Mouse (Mus musculus): ENCODE measurements around the gene Cetn4. TPM values are rescaled to one million over a fixed set of nuclear protein-coding genes. Genes with fewer than 3 reads are reported as not detected.

The Cetn4 gene
- 1 to 10 TPM; 9.1 to 9.3 TPM for total RNA-seq (2021)
- long read RNA-seq, experiment 1: 0 reads
- long read RNA-seq, experiment 2, partial matches to known transcripts: 0 of 5 reads
- long read RNA-seq, experiment 2, other reads (novel, unspliced or antisense): 3 of 5 reads

DNA sequence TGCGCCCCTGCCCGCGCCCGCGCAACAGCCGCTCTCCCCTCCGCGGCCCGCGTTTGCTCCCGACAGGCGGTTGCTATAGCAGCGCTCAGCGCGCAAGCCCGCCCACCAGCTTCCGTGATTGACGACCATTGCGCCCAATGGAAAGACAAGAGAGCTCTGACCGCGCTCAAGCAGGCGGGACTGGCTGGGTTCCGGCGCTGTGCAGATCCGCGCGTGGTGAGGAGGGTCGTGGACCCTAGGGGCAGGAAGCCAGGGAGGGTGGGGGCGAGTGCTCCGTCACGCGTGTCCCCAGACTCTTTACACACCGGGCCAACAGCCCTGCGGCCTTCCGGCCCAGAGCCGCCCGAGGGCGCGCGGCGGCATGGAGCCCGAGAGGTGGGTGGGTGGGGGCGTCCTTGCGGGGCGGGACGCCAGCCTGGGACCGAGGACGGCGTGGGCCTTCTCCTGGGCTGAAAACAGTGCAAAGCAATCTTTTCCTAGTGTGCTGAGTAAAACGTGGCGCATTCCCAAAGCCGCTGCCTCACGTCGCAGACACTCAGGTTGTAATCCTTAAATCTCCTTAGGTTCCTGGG lies at the start of gene Cetn4, which contains the start of gene Bbs12:
Cetn4 (minus strand) TSS at position 339 of the 572 bp plus-strand sequence.
Bbs12 (plus strand) TSS at position 185 of the 572 bp plus-strand sequence.
- DNase-seq (ENCODE audit: low spot score in 2 of 2): peak; percentile 98 to 99

DNA sequence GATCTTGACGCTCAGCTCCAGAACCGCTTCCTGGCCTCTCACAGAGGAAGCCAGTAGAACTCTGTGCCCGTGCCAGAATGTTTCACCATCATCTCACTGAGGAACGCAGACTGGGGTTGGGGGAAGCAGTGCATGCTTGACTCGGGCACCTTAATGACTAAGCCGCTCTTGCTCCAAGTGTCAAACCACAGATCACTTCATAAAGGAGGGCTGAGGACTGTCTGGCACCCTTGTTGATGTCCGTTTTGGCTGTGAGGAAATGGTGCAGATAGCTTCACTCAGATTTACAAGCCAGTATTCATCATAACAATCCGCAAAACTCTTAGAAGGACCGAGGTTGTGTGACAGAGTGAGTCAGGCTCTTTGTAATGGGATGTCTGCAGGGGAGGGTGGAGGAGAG lies 48.2 kb upstream of the Cetn4 start:
- no peak for DNase-seq (ENCODE audit: low spot score in 2 of 2)

DNA sequence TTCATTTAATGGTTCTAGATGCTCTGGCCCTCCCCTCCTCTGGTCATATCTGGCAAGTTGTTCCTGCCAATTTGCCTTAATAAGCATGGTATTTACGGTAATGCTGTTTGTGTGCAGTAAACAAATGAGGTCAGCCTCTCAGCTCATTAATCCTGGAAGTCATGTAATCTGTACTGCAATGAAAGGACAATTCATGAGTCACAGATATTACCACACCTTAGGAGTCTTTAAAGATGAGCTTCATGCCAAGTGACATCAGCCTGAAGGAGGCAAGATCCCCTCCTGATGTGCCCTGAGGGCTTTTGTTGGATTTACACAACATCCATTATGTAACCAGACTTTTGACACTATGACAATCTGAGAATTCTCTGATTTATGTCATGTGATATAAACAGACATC lies 42.2 kb upstream of the Cetn4 start:
- no peak for DNase-seq (ENCODE audit: low spot score in 2 of 2)

DNA sequence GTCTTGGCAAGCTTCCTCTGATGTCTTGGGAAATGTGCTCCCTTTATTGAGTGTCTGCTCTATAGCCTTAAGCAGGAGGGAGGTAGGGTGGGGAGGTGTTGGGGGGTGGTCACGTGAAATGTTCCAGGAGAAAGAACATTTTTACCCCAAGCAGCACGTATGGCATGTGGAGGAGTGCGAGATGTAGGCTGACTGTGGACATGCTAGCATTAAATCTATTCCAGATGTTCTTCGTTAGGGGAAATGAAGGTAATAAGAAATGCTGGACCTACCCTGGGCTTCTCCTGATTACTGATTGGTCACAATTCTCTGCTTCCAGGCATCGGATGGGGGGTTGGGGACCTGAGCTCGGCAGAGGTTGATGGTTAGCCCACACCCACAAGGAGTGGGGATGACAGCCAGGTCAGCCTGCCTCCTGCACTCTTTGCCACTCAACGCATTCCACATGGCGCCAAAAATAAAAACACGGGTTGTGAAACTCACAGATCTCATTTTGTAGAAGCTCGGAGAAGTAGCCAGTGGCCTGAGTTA lies 41.5 kb upstream of the Cetn4 start:
- no peak for DNase-seq (ENCODE audit: low spot score in 2 of 2)

DNA sequence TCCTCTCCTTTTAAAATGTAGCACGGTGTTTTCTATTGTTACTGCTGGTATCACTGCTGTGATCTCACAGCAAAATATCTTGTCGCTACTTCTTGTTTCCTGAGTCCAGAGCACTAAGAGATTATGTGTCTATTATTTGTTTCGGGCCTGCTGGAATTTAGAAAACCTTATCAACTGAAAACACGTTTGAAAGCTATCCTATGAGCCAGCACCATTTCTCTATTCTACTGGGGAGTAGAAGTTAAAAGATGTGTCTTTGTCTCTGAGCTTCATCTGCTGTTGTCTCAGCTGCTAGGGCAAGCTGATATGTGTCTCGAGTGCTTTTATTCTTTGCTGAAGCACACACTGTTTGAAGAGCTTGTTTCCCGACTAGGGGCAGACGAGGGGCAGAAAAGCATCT lies 37.9 kb upstream of the Cetn4 start:
- DNase-seq (ENCODE audit: low spot score in 2 of 2): no peak

DNA sequence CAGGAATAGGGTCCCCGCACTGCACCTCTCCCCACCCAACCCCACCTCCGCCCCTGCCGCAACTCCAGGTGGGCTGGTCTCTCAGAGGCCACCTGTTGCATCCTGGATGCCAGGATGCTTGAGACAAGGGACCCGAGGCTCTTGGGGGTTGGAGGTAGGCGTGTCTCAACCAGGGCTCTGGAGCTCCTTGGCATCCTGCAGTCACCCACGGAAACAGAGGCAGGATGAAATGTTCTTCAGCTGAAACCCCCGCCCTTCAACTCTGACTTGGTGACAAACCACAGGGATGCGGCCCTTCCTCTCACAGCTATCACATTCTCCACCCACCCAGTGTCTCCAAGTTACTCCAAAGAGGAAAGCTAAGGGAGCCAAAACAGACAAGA lies 36.6 kb upstream of the Cetn4 start:
- no peak for DNase-seq (ENCODE audit: low spot score in 2 of 2)

DNA sequence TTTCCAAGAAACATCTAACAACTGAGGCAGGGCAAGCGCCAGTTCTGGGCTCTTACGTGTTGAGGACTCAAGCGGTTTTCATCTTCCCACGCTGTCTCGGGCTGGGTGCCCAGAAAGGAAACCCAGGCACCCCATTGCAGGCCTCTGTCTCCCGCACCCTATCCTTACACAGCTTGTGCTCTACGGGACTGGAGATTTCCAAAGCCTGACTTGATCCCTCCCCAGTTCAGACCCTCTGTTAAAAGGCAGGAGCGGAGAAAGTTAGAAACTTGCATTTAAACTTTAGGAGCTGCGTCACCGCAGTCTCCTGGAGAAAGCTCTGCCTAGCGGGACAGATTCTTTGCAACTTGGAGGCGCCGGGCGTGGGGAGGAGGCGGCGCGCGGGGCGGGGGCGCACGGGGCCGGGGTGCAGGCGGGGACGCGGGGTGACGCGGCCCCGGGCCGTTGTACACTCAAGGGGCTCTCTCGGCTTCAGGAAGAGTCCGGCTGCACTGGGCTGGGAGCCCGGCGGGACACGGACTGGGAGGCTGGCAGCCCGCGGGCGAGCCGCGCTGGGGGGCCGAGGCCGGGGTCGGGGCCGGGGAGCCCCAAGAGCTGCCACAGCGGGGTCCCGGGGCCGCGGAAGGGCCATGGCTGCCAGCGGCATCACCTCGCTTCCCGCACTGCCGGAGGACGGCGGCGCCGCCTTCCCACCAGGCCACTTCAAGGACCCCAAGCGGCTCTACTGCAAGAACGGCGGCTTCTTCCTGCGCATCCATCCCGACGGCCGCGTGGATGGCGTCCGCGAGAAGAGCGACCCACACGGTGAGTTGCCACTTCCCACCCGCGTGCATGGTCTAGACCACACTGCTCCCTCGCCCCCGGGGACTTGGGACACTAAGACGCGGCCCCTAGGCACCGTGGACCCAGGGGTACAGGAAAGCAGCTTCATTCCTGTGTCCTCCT lies 36.0 kb upstream of the Cetn4 start, which contains the start of gene Fgf2:
Fgf2 (plus strand) TSS at position 126 of the 945 bp plus-strand sequence.
- peak in 1 of 2 experiments; percentile 36 for DNase-seq (ENCODE audit: low spot score in 2 of 2)

DNA sequence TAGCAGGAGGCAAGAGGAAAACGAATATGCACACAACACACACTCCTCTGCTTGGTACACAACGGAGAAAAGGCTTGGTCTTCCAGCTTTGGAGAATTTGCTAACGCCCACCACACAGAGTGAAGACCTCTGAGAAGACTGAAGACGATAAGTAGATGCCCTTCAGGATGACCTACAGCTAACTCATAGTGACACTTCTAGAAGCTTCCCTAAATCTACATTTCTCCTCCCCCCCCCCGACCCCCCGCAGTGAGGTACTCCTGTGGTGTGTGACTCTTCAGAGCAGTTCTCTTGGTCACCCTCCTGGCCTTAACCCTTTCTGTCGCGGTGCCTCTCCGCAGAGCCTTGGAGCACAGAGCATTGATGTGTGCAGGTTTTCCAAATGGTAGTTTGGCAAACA lies 35.2 kb upstream of the Cetn4 start:
- no peak for DNase-seq (ENCODE audit: low spot score in 2 of 2)

DNA sequence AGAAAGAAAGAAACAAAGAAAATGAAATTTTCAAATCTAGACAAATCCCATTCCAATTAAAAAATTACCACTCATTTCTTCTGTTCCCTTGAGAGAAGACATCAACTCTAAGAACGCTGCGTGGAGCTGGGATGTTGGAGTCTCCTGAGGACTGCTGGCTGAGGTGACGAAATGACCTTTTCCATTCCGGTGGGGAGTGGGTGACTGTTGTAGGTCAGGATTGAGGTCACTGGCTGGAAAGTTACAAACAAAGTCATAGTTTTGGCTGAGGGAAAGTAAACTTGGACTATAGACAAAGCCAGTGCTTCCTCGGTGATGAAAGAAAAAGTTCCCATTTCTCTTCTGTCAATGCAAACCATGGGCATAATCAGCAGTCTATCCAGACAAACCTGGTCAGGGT lies 30.3 kb upstream of the Cetn4 start:
- DNase-seq (ENCODE audit: low spot score in 2 of 2): no peak

DNA sequence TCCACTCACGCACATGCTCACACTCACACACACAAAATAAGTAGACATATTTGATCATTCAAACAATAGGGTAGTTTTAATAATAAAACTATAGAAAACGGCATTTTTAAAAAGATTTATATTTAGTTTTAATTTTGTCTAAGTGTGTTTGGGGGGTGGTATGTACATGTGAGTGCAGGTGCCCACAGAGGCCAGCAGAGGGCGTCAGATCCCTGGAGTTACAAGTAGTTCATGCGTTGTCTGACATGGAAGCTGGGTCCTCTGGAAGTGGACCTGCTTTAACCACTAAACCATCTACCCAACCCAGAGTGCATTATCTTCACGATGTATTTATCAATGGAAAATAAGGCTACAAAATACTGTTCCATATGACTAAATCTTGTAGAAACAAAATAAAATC lies 28.6 kb upstream of the Cetn4 start:
- no peak for DNase-seq (ENCODE audit: low spot score in 2 of 2)

DNA sequence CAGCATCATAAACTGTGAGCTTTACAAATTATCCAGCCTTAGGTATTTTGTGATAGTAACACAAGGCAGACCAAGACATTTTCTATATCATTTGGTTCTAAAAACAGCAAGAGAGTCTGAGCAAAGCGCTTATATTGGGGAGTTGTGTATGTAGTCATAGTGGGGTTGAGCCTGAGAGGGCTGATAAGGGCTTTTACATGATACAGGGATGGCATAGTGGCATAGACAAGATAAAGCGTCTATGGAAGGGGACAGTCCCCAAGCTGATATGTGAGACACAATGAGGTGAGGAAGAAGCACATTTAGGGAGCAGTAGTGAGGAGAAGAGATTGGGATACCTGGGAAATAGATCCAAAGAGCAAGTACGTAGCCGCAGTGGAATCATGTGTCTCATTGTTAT lies 21.5 kb upstream of the Cetn4 start:
- DNase-seq (ENCODE audit: low spot score in 2 of 2): no peak

DNA sequence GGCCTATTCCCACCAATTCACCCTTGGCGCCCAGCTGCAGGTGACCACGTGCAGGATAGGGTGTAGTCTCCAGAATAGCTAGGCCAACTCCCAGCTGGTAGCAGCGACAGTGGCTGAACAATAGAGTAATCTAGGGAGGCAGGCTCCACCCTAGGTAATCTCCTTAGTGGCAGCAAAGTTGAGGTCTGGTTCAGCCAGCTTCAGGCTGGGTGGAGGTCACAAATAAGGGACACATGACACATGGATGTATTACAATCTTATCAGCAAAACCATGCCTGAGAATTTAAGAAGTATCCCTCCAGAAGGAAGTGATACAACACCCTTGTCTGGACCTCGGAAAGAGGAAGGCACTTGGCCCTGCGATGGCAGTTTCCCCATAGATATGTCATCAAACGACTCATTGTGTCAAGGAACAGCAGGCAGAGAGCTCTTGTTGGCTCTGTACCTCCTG lies 19.5 kb upstream of the Cetn4 start:
- no peak for DNase-seq (ENCODE audit: low spot score in 2 of 2)

DNA sequence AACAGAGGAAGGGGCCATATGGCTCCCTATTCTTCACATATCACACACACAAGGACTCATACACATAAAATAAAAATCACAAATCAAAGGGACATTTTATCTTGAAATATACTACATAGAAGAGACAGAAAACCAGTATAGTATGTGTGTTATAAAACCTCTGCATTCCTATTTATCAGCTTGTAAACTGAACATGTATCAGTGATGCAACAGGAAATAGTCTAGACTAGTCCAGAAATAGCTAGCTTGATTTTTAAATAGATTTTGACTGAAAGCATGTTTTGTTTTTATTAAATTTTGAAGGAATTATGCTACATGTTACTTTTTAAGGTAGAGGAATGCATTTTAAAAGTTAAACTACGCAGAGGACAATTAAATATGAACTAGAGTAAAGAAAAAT lies 17.5 kb upstream of the Cetn4 start:
- no peak for DNase-seq (ENCODE audit: low spot score in 2 of 2)

DNA sequence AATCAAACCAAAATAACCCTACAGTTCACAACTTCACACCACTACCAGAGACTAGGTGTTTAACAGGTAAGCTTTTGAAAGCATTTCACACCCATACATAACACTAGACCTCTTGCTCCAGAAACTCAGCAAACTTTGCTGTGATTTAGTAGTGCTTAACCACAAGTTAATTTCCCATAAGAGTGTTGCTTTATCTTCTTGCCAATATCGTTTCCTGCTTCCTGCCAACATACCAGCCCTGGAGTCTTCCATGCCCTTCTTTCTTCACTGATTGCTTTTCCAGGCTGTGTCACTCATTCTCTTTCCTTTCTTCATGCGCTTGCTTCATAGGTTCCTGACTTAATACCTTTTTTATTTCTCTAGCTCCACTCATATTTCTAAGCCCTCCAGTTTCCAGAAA lies 16.0 kb upstream of the Cetn4 start:
- no peak for DNase-seq (ENCODE audit: low spot score in 2 of 2)

DNA sequence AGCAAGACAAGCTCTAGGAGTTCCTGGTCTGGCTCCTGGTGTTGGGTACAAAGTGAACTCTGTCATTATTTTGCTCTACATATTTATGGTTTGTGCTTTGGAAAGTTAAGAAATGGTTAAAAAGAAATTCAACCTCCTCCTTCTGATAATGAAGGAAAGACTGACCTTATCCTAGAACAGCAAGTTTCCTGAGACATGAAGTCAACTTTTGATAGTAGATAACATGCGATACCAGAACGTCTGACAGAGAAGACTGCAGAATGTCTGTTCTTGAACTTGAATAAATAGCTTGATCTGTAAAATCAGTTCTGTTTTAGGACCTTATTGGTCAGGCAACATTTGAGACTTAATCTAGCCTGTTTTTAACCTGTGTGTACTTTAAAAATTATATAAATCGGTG lies 14.1 kb upstream of the Cetn4 start:
- no peak for DNase-seq (ENCODE audit: low spot score in 2 of 2)

DNA sequence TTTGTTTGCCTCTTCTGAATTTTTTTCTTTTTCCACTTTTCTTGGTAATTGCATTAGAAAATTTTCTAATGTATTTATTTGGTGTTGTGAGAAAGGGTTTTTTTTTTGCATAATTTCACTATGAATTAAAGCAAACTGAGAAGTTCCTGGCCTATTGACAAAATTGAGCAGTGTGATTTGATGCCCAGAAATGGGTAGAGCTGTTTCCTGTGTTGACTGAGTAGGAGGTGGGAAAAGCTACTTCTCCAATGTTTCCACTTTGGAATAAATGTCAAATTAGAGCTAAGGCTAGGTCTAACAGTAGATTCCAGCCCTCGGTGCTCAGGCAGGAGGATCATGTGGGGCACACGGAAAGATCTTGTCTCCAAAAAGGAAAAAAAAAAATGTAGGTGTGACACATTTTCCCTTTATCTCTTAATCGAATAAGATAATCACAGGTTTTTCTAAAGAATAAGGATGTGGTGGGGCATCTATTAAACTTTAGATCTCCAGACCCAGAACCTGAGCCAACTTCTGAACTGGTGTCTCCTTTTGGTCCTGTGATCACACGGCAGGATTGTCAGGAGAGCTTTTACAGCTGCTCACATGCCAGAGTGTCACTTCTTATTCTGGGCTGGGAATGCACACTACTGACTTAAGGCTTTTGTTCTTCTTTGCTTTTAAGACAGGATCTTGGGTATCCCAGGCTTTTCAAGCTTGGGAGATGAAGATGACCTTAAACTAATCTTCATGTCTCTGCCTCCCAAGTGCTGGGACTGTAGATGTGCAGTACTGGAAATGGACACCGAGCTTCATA lies 13.0 kb upstream of the Cetn4 start:
- peak in 1 of 2 experiments; percentile 38 for DNase-seq (ENCODE audit: low spot score in 2 of 2)

DNA sequence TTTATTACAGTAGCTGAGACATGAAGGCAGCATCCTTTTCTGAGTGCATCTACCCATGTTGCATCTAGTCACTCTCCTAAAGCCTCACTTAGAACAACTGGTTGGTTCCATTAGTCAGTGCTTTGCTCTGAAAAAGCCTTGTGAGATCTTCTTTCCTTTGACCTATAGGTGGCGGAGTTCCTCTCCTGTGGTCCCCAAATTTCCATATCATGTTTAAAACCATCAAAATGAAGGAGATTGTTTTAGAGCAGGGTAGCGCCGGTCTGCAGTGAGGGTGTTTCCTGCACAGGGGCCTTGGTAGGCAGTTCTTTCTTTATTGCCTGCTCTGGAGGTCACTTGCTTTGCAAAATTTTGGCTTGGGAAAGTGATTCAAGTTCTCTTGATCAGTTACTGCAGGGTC lies 11.8 kb upstream of the Cetn4 start:
- peak in 1 of 2 experiments; percentile 30 for DNase-seq (ENCODE audit: low spot score in 2 of 2)

DNA sequence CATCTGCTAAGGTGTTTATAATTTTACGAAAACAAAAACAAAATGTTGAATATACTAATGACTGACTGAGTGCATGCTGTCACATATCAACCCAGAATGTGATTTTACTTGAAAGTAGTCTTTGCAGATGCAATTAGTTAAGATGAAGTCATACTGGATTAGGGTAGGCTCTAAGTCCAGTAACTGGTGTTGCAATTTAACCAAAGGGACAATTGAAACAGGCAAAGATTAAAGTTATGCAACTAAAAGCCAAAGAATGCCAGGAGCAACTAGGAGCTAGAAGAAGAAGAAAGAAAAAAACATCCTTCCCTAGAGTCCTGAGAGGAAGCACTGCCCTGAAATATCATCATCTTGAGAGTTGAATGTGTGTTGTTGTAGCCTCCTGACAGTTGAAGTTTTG lies 3.7 kb upstream of the Cetn4 start:
- no peak for DNase-seq (ENCODE audit: low spot score in 2 of 2)

DNA sequence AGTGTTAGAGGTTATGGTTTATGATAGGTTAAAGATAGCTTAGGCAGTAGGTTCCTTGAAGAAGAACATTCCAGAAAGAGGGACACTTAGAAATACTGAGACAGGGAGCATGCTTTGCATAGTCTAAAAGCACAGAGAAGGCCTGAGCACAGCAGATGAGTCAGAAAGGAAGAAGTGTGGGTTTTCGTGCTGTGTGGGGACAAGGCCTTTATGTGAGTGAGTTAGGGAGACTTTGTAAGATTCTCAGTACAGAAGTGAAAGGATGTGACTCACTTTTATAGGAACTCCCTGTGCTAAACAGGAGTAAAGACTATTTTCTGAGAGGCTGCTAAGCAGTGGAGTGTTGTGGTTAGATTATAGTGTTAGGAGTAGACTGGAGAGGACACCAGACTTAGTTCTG lies 863 bp upstream of the Cetn4 start:
- peak in 1 of 2 experiments; percentile 19 for DNase-seq (ENCODE audit: low spot score in 2 of 2)

DNA sequence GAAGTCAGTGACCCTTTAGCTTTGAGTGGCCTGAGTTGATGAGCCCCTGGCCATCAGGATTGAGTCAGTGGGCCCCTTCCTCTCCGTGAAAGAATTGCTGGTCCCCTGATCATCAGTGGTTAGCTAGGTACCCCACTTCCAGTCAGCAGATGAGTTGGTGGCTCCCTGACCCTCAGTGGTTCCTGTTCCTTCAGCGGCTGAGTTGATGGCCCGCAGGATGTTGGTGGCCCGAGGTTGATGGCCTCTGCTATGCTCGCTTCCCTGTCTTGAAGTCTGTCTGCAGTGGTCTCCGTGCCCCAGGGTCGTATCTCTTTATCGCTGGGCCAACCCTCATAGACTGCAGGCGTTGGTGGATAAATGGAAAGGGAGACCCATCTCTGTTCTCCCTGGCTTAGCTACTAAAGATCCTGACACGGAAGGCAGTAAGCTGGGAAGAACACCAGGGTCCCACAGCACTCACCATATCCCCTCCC lies 575 bp downstream of the Cetn4 start:
- DNase-seq (ENCODE audit: low spot score in 2 of 2): no peak

Data from layer of hippocampus, postnatal 14 days (tissue).